Mouse (Mus musculus) neural tube, embryonic 15.5 days (tissue): ENCODE results near the gene Phf21a. TPM values are rescaled to one million over a fixed set of nuclear protein-coding genes. Genes with fewer than 3 reads are reported as not detected.
A peak's percentile ranks its signal among the peaks of the same experiment; 100 is the strongest.

Experiments
- ATAC-seq: fragments of 200-750 bp; cut with Nextera tagmentation; 2 replicates; pipeline ENCODE4 v1.8.0; 2017; ENCODE audit warnings: mild to moderate bottlenecking, moderate TSS enrichment, moderate library complexity; ENCODE audit not compliant: low FRiP score
- H3K27ac ChIP-seq: fragments of 300-500 bp; sonication (generic); replicated peaks from 2 replicates; pipeline ENCODE4 v1.5.1; 2015; ENCODE audit warnings: mild to moderate bottlenecking, inconsistent platforms
- H3K27me3 ChIP-seq: fragments of 300-500 bp; sonication (generic); replicated peaks from 2 replicates; pipeline ENCODE4 v1.6.1; 2015; ENCODE audit warnings: inconsistent platforms
- H3K36me3 ChIP-seq: fragments of 300-500 bp; sonication (generic); 2 replicates; pipeline ENCODE4 v1.6.1; 2015; ENCODE audit warnings: inconsistent platforms
- H3K4me1 ChIP-seq: fragments of 300-500 bp; sonication (generic); 2 replicates; pipeline ENCODE4 v1.6.1; 2015; ENCODE audit warnings: inconsistent platforms
- H3K4me2 ChIP-seq: fragments of 300-500 bp; sonication (generic); 2 replicates; pipeline ENCODE4 v1.6.1; 2015; ENCODE audit warnings: inconsistent platforms, mild to moderate bottlenecking, moderate library complexity
- H3K4me3 ChIP-seq: fragments of 300-500 bp; sonication (generic); replicated peaks from 2 replicates; pipeline ENCODE4 v1.5.1; 2015; ENCODE audit warnings: mild to moderate bottlenecking, inconsistent platforms
- H3K9ac ChIP-seq: fragments of 300-500 bp; sonication (generic); replicated peaks from 2 replicates; pipeline ENCODE4 v1.6.1; 2015; ENCODE audit warnings: mild to moderate bottlenecking, inconsistent platforms
- H3K9me3 ChIP-seq: fragments of 300-500 bp; sonication (generic); replicated peaks from 2 replicates; pipeline ENCODE4 v1.6.1; 2016; ENCODE audit warnings: inconsistent platforms
- WGBS: fragments of 180-500 bp; shearing (Covaris S2); methylation state at CpG from one replicate; pipeline ENCODE4 v1.1.7; 2015; ENCODE audit warnings: mixed read lengths; 5-methylcytosine and 5-hydroxymethylcytosine counted together
- polyA plus RNA-seq: library from polyadenylated mRNA; unstranded; fragments of >200 nt; fragmentation: Nextera tagmentation; extraction: Ambion mirVana; gene quantifications from 2 replicates; pipeline ENCODE4 v1.2.1, GENCODE M21; 2015

Phf21a gene
- polyA plus RNA-seq, 1 experiment from 2014 or later: 27.8 TPM

DNA sequence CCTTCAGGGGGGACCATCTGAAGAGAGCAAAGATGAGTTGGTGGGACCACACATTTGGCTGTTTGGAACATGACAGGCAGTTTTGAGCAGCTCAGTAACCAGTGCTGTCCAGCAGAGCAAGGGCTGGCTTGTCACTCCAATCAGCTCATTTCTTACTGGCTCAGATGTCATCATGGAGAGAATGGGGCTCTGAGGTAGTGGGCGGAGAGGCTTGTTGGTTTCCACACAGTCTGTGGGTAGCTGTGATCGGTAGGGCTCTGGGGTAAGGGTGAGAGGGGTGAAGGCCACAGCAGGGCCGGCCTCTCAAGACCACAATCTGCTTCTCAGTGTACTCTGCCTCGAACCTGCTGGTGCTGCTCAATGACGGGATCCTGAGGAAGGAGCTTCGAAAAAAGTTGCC lies 283.4 kb downstream of the Phf21a start:
- no peak for ATAC-seq
- Histone ChIP-seq H3K4me2 (peak overlapping the region; percentile 92), H3K27me3 (peaks cover 7% of the 10 kb centered on the region), H3K4me1 (peaks cover 52% of the 10 kb centered on the region), H3K9me3 (no peaks in the 10 kb centered on the region), H3K4me3 (peak overlapping the region; percentile 81), H3K9ac (peak overlapping the region; percentile 85; the same call in 1 of the 2 replicates), H3K27ac (no peak overlapping the region), H3K36me3 (peaks cover 35% of the 10 kb centered on the region)
- 87% methylated on average over 6 of the region's 6 CpGs for WGBS

DNA sequence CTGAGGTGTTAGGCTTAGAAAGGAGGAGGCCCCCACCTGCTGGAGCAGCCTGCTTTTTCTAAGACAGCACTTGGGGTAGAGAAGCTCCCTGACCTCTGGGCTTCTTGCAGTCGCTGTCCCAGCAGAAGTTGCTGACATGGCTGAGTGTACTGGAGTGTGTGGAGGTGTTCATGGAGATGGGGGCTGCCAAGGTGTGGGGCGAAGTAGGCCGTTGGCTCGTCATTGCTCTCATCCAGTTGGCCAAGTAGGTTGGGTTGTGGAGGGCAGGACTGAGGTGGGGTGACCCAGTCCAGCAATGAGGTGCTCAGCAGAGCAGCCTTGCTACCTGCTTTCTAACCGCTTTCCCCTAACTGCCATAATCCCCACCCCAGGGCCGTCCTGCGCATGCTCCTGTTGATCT lies 284.4 kb downstream of the Phf21a start:
- Histone ChIP-seq H3K4me1 (peaks cover 42% of the 10 kb centered on the region), H3K9ac (no peak overlapping the region), H3K27me3 (no peaks in the 10 kb centered on the region), H3K36me3 (peaks cover 46% of the 10 kb centered on the region), H3K4me3 (no peak overlapping the region), H3K4me2 (no peak overlapping the region), H3K27ac (no peak overlapping the region), H3K9me3 (no peaks in the 10 kb centered on the region)
- 95% methylated on average over 7 of the region's 7 CpGs for WGBS
- ATAC-seq: no peak

DNA sequence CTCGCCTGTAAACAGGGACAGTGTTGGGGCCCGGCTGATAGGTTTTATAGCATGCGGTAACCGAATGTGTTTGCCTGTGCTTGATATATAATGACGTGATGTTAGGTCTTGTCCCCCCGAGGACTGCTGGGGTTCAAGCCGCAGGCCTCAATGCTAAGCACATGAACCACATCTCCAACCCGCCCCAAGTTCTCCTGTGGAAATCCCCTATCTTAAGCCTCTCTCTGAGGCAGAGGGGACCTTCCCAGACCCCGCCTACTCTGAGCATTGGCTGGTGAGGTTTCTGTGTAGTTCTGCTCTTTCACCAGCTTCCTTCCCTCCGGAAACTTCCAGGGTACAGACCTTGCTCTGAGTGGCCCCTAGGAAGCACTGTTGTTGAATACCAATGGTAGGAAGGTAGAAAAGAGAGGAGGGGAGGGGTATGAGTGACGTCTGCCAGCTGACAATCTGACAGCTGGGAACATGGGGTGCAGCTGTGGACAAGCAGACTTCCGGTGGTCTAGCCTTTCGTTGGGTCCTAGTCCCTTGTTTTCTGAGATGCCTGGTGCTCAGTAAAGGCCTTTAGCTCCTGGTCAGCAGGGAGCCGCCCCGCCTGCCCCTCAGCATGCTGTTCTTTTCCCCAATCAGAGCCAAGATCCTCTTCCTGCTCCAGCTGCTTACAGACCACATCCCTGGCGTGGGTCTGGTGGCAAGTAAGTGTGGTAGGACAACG lies 287.0 kb downstream of the Phf21a start:
- no peaks in the 10 kb centered on the region for H3K9me3 ChIP-seq
- WGBS: 80% methylated on average over 17 of the region's 17 CpGs
- peaks cover 17% of the 10 kb centered on the region for H3K4me1 ChIP-seq
- no peak overlapping the region for H3K9ac ChIP-seq
- no peaks in the 10 kb centered on the region for H3K27me3 ChIP-seq
- peaks cover 72% of the 10 kb centered on the region for H3K36me3 ChIP-seq
- H3K4me2 ChIP-seq: no peak overlapping the region
- no peak overlapping the region for H3K27ac ChIP-seq
- no peak for ATAC-seq
- H3K4me3 ChIP-seq: no peak overlapping the region

DNA sequence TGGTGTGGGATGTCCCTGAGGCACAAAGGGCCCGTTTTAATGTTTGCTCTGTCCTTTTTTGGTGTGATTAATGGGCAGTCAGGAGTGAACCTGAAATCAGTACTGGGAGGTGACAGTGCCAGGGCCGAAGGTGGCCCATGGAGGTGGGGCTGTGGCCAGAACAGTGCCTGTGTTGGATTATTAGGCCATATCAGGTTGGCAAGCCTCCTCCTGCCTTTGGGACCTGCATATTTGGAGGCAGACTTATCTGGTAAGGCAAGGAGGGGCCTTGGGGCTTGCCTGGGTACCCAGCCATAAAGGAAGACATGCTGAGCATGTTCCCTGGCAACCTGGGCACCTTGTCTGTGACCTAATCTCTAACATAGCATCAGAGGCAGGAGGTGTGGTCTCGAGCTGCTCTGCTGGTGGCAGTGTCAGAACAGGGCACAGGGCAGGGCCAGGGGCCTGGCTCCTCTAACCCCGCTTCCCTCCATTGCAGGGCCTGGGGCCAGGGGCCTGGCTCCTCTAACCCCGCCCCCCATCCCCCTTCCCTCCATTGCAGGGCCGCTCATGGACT lies 287.7 kb downstream of the Phf21a start:
- Histone ChIP-seq H3K4me2 (no peak overlapping the region), H3K36me3 (peaks cover 78% of the 10 kb centered on the region), H3K4me1 (peaks cover 16% of the 10 kb centered on the region), H3K9me3 (no peaks in the 10 kb centered on the region), H3K27ac (no peak overlapping the region), H3K27me3 (no peaks in the 10 kb centered on the region), H3K9ac (no peak overlapping the region), H3K4me3 (no peak overlapping the region)
- no peak for ATAC-seq
- WGBS: 75% methylated on average over 6 of the region's 6 CpGs

DNA sequence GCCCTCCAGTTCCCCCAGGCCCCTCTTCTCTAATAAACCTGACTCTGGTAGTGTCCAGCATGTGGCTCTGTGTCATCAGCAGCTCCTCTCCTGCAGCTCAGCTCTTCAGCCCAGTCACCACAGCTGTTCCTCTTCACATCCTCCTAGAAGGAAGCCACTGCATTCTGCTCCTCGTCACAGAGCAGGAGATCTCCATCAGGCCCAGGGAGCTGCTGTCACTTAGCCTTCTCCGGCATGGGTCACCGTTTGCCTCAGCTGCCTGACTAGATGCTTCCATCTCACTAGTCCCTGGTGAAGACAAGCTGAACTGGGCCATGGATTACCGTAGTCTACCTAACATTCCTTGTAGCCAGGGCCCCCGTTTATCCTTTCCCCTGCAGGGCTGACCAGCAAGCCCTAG lies 288.2 kb downstream of the Phf21a start:
- Histone ChIP-seq H3K9me3 (no peaks in the 10 kb centered on the region), H3K4me1 (peaks cover 10% of the 10 kb centered on the region), H3K27me3 (no peaks in the 10 kb centered on the region), H3K36me3 (peaks cover 84% of the 10 kb centered on the region), H3K4me3 (no peak overlapping the region), H3K4me2 (no peak overlapping the region), H3K27ac (no peak overlapping the region), H3K9ac (no peak overlapping the region)
- 87% methylated on average over 5 of the region's 5 CpGs for WGBS
- ATAC-seq: no peak

DNA sequence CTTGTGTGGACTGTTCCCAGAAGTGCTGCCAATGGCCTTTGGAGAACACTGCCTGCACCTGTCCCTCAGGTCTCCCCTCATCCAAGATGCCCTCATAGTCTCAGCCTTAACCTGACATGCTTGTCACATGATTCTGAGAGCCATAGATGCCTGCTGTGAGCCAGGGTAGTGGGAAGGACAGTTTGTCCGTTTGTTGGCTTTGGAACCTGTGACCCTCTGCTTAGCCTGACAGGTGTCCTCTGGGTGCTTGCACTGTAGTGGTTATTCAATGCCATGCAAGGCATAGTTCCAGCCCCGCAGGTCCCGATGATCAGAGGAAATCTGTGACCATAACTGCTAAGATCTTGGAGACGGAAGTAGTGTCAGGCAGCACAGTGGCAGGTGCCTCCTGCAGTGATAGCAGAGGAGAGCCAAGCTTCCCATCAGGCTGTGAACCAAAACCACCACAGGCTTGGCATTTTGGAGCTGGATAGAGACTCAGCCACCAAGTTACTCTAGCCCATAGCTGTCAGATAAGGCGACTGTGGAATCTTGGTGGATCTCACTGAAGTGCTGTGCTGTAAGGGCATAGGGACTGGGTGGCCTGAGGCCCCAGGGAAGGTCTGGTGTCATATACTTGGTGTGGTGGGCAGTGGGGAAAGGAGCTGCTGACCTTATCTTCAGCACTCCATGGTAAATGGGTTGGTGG lies 289.1 kb downstream of the Phf21a start, which contains the start of gene 1700029I15Rik:
Gene 1700029I15Rik (plus strand): TSS at position 638 of the 688 bp plus-strand sequence.
- H3K36me3 ChIP-seq: peaks cover 93% of the 10 kb centered on the region

DNA sequence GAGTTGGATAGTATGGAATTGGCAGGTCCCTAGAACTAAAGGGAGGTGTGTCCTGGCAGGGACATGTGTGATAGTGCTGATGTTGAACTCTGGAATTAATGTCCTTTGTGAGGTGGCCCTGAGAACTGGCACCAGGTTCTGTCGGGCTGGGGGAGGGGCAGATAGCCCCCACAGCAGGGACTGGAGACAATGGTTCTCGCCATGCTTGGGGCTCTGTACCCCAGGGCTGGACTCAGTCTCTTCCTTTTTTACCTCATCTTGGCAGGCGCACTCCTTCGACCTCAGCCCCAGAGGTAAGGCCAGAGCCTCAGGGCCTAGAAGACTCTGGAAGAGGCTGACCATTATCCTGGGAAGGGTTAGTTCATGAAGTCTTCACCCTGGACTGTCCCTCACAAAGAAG lies 289.8 kb downstream of the Phf21a start:
- H3K4me2 ChIP-seq: no peak overlapping the region
- no peak overlapping the region for H3K4me3 ChIP-seq
- no peaks in the 10 kb centered on the region for H3K27me3 ChIP-seq
- H3K27ac ChIP-seq: no peak overlapping the region
- H3K9ac ChIP-seq: no peak overlapping the region
- H3K4me1 ChIP-seq: peaks cover 17% of the 10 kb centered on the region
- WGBS: 93% methylated on average over 4 of the region's 4 CpGs
- H3K36me3 ChIP-seq: peaks cover 99% of the 10 kb centered on the region
- H3K9me3 ChIP-seq: no peaks in the 10 kb centered on the region
- no peak for ATAC-seq

More for the DNA sequence above, 289.1 kb downstream of the Phf21a start, which contains the start of gene 1700029I15Rik:
- peaks cover 10% of the 10 kb centered on the region for H3K4me1 ChIP-seq
- H3K9me3 ChIP-seq: no peaks in the 10 kb centered on the region
- H3K9ac ChIP-seq: no peak within 1 kb of the TSS
- ATAC-seq: no peak
- H3K4me3 ChIP-seq: no peak within 1 kb of the TSS
- no peak within 1 kb of the TSS for H3K4me2 ChIP-seq
- WGBS: 91% methylated on average over 5 of the region's 5 CpGs
- H3K27me3 ChIP-seq: no peaks in the 10 kb centered on the region
- H3K27ac ChIP-seq: 0 out of 2 replicates have a peak within 1 kb of the TSS, but pooled peaks have one; percentile 5

DNA sequence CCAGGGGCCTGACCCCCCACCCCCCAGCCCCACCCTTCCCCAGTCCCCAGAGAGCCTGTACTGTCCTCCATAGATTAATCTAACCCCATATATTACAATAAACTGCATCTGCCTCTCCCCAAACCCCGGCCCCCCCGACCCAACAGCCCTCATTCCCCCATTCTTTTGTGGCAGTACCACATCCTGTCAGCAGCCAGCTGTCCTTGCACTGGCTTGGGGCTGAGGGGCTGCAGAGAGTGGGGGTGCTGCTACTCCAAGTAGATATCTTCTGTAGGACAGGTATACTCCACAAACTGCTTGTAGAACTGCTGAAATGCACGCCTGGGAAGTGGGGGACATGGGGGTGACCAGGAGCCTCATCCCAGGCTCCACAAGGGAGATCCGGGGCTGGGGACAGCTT lies 291.2 kb downstream of the Phf21a start:
- H3K36me3 ChIP-seq: peaks cover 86% of the 10 kb centered on the region

DNA sequence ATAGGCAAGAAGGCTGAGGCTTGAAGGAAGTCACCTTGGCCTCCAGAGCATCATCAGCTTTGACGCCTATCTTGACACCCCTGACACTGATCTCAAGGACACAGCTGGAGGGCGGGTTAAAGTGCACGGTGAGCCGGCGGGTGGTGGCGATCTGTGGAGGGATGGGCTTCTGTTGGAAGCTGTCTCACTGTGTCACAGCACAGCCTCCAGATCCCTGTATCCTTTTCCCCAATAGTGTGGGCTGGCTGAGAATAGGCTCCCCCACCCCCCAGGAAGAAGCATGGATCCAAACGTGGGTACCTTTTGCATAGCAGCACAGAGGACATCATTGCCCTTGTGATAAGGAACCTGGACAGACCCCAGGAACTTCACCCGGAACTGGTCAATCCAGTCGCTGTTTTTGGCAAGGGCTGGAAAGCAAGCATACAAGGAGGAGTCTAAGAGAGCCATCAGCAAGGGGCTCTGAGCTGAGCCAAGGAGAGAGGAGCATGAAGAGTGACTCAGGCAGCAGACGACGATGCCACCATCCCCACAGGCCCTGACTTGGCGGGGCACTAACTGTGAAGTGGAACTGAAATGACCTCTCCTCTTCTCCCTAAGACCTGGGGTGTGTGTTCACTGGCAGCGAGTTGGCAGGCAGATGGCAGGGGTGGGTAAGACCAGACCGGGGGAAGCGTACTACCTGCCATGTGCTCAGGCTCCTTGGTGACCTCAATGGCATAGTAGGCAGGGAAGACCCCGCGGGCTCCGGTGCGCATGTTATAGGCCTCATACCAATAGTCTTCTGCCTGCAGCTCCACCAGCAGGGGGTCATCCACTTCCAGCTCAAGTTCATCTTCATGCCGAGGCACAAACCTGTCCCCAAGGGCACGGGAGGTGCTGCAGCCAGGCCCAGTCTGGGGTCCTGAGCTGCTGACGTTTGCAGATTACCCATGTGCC lies 292.5 kb downstream of the Phf21a start:
- ATAC-seq: no peak
- no peak overlapping the region for H3K27ac ChIP-seq
- no peak overlapping the region for H3K4me2 ChIP-seq
- no peaks in the 10 kb centered on the region for H3K27me3 ChIP-seq
- 86% methylated on average over 22 of the region's 22 CpGs for WGBS
- no peak overlapping the region for H3K9ac ChIP-seq
- H3K4me3 ChIP-seq: no peak overlapping the region
- peaks cover 73% of the 10 kb centered on the region for H3K36me3 ChIP-seq
- H3K4me1 ChIP-seq: peaks cover 39% of the 10 kb centered on the region
- H3K9me3 ChIP-seq: no peaks in the 10 kb centered on the region

More for the DNA sequence above, 291.2 kb downstream of the Phf21a start:
- Histone ChIP-seq H3K27me3 (no peaks in the 10 kb centered on the region), H3K9ac (no peak overlapping the region), H3K4me1 (peaks cover 29% of the 10 kb centered on the region), H3K4me3 (no peak overlapping the region), H3K4me2 (no peak overlapping the region), H3K27ac (no peak overlapping the region), H3K9me3 (no peaks in the 10 kb centered on the region)
- no peak for ATAC-seq
- WGBS: 79% methylated on average over 4 of the region's 4 CpGs

DNA sequence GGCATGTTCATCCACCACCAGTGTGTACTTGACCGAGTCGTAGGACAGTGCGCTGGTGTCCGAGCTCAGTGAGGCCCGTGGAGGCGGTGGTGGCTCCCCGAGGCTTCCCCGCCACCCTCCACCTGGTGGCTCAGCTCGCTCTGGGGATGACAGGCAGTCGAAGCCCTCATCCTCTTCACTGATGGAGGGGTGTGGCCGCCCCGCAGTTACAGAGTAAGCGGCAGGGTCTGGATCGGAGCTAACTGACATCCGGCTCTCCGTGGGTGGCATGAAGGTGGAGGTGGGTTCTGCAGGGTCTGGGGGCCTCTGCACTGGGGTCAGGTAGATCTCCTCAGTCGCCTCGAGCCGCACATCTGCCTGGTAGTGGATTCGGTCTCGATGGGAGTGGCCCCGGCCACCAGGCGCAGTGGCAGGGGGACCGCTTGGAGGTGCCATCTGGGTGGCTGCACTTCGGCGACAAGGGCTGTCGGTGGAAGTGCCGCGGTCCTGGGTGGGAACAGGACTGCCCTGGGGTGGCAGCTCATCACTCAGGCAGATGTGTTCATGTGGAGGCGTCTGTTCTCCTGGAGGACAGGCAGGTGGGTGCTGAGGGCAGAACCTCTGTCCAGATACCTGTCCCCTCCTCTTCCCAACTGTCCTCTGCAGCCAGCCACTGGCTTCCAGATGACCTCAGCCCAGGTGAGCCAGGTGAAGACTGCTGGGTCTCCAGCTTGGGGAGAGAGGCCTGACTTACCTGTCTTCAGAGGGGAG lies 294.1 kb downstream of the Phf21a start:
- H3K9me3 ChIP-seq: no peaks in the 10 kb centered on the region
- 94% methylated on average over 30 of the region's 30 CpGs for WGBS
- no peaks in the 10 kb centered on the region for H3K27me3 ChIP-seq
- H3K27ac ChIP-seq: no peak overlapping the region
- peak overlapping the region; percentile 84; the same call in 1 of the 2 replicates for H3K9ac ChIP-seq
- no peak overlapping the region for H3K4me3 ChIP-seq
- peaks cover 52% of the 10 kb centered on the region for H3K4me1 ChIP-seq
- H3K4me2 ChIP-seq: peak overlapping the region; percentile 87
- H3K36me3 ChIP-seq: peaks cover 57% of the 10 kb centered on the region
- no peak for ATAC-seq
